Mouse (Mus musculus) hindbrain, embryonic 10.5 days (tissue): ENCODE measurements around the gene Sec13. TPM values are rescaled to one million over a fixed set of nuclear protein-coding genes. Genes with fewer than 3 reads are reported as not detected.

Experiments used
- DNase-seq: peaks from one replicate; pipeline ENCODE4 v3.0.0-alpha.2; 2017; ENCODE audit warnings: low spot score
- H3K27ac ChIP-seq: fragments of 300-500 bp; sonication (generic); 2 replicates; pipeline ENCODE4 v1.5.1; 2016; ENCODE audit warnings: mild to moderate bottlenecking, moderate library complexity
- H3K27me3 ChIP-seq: fragments of 300-500 bp; sonication (generic); 2 replicates; pipeline ENCODE4 v1.6.1; 2016; ENCODE audit warnings: mild to moderate bottlenecking; ENCODE audit not compliant: poor library complexity, insufficient read depth, severe bottlenecking
- H3K36me3 ChIP-seq: fragments of 300-500 bp; sonication (generic); 2 replicates; pipeline ENCODE4 v1.6.1; 2016; ENCODE audit warnings: mild to moderate bottlenecking, moderate library complexity
- H3K4me1 ChIP-seq: fragments of 300-500 bp; sonication (generic); replicated peaks from 2 replicates; pipeline ENCODE4 v1.6.1; 2016; ENCODE audit warnings: mild to moderate bottlenecking
- H3K4me3 ChIP-seq: fragments of 300-500 bp; sonication (generic); 2 replicates; pipeline ENCODE4 v1.5.1; 2016; ENCODE audit warnings: mild to moderate bottlenecking, moderate library complexity
- H3K9me3 ChIP-seq: fragments of 300-500 bp; sonication (generic); 2 replicates; pipeline ENCODE4 v1.6.1; 2016; ENCODE audit warnings: mild to moderate bottlenecking, moderate library complexity
- WGBS: fragments of 180-500 bp; shearing (Covaris S2); methylation state at CpG from one replicate; pipeline ENCODE4 v1.1.7; 2016; 5-methylcytosine and 5-hydroxymethylcytosine counted together
- polyA plus RNA-seq: library from polyadenylated mRNA; unstranded; fragments of >200 nt; fragmentation: Nextera tagmentation; extraction: Ambion mirVana; gene quantifications from 2 replicates; pipeline ENCODE4 v1.2.1, GENCODE M21; 2016

Sec13 gene
- polyA plus RNA-seq = 291 and 296 TPM in 2 replicates

DNA sequence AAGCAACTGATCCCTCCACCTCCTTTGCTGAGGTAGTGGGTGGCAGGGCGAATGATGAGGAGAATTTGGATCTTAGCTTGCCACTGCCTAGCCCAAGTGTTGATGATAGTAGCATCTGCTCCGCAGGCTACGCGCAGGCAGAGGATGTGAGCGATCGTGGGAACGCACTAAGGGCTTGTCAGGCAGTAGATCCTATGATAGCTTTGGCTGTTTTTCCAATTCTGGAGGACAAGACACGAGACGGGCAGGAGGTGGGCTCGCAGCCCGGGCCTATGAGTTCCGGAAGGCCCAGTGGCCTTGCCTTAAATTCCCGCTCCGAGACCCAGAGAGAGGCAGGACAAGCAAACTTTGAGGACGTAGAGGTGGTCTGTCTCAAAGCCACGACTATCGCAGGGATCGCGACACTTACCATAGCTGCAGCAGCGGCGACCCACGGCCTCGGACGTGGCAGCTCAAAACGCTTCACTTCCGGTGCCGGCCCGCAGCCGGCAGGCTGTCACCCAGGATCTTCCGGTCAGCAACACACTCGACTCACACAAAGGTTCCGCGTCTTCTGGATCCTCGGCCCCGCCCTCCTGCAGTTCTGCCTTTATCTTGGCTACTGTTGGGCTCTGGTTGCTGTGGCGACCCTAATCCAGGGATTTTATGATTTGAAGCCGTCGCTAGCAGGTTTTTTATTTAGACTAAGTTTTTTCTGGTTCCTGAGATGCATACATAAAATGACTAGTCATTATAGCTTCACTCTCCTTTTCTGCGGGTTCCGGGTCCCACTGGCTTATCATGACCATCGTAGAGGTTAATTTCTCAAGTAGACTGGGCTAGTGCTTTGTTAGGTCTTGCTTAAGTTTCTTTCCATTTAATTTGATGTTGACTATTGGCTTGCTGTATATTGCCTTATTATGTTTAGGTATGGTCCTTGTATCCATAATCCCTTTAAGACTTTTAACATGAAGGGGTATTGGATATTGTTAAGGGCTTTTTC is at the start of gene Sec13:
TSS of gene Sec13 (minus strand) at position 508 of the 982 bp plus-strand sequence.
- WGBS = 7% methylated on average over 41 of the region's 41 CpGs
- H3K36me3 ChIP-seq = peaks cover 33% of the 10 kb centered on the region
- peaks cover 16% of the 10 kb centered on the region for H3K4me1 ChIP-seq
- H3K27ac ChIP-seq = peak within 1 kb of the TSS; percentile 89
- H3K4me3 ChIP-seq = peak within 1 kb of the TSS; percentile 87
- H3K27me3 ChIP-seq = no peaks in the 10 kb centered on the region
- H3K9me3 ChIP-seq = no peaks in the 10 kb centered on the region
- DNase-seq = peak; percentile 89

DNA sequence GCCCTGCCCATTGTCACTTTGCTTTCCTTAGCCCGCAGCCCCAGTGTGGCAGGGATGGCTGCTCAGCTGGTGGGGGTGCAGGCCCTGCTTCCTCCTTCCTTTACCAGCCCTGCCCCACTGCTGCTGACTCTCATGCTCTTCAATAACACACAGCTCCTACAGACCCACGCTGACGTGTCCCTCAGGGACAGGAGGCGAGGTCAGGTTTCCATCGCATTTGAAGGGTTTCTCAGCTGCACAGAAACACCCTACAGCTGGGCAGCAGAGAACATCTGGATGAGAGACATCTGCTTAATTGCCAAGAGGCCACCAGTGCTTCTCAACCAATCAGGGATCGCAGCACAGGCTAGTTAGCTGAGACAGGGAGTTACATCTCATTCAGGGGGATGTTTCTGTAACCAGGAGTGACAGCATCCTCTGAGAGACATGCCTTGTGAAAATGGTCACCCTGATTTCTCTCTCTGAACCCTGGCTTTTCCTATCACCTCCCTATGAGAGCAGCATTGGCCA is 47.0 kb upstream of the Sec13 start:
- H3K27me3 ChIP-seq = no peaks in the 10 kb centered on the region
- DNase-seq = peak; percentile 7
- H3K4me3 ChIP-seq = no peak overlapping the region
- no peaks in the 10 kb centered on the region for H3K36me3 ChIP-seq
- peaks cover 17% of the 10 kb centered on the region for H3K4me1 ChIP-seq
- WGBS = 56% methylated on average over 6 of the region's 6 CpGs
- no peaks in the 10 kb centered on the region for H3K9me3 ChIP-seq
- no peak overlapping the region for H3K27ac ChIP-seq

- no peaks in the 10 kb centered on the region for H3K9me3 ChIP-seq
- DNase-seq = no peak
- H3K4me3 ChIP-seq = no peak overlapping the region
- 80% methylated on average over 7 of the region's 7 CpGs for whole genome bisulfite sequencing
- H3K27ac ChIP-seq = no peak overlapping the region
- no peaks in the 10 kb centered on the region for H3K36me3 ChIP-seq
- peaks cover 17% of the 10 kb centered on the region for H3K4me1 ChIP-seq
- H3K27me3 ChIP-seq = no peaks in the 10 kb centered on the region
Observed at GRCm38 (mm10) chr6:113785658-113786057, 45.1 kb upstream of the Sec13 start.

DNA sequence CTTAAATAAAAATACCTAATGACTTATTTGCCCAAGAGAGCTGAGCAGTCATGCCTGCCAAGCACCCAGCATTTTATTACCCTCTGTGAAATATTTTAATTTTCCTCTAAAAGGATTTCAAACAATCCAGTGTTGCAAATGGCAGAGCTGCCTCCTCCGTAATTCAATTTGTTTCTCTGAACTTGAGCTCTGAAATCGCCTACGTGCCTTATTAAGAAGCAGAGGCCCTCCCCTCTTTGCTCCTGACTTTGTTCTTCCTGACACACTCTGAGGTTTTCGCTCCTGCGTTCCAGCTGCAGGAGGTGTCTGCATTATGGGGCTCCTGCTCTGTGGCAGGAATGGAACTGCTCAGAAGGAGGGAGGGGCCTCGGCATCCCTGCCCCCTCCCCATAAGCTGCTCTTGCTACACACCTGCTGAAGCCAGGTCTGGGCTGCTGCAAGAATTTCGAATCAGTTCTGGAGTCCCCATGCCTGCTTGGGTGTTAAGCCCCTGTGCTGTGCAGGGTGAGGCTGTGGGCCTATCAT is 37.7 kb upstream of the Sec13 start:
- H3K36me3 ChIP-seq = no peaks in the 10 kb centered on the region
- H3K27ac ChIP-seq = no peak overlapping the region
- H3K9me3 ChIP-seq = no peaks in the 10 kb centered on the region
- H3K27me3 ChIP-seq = no peaks in the 10 kb centered on the region
- WGBS = 75% methylated on average over 7 of the region's 7 CpGs
- H3K4me3 ChIP-seq = no peak overlapping the region
- DNase-seq = no peak
- H3K4me1 ChIP-seq = no peaks in the 10 kb centered on the region

- Histone ChIP-seq H3K36me3 (no peaks in the 10 kb centered on the region), H3K9me3 (no peaks in the 10 kb centered on the region), H3K4me3 (no peak overlapping the region), H3K4me1 (no peaks in the 10 kb centered on the region), H3K27ac (no peak overlapping the region), H3K27me3 (no peaks in the 10 kb centered on the region; the same call in 1 of the 2 replicates)
- no peak for DNase-seq
- WGBS = 73% methylated on average over 11 of the region's 11 CpGs
Observed at GRCm38 (mm10) chr6:113768804-113769203, 28.3 kb upstream of the Sec13 start.

GRCm38 (mm10) chr6:113761644-113762043 is 21.1 kb upstream of the Sec13 start:
- H3K36me3 ChIP-seq = no peaks in the 10 kb centered on the region
- WGBS = 22% methylated on average over 7 of the region's 7 CpGs
- H3K4me3 ChIP-seq = no peak overlapping the region
- H3K9me3 ChIP-seq = no peaks in the 10 kb centered on the region
- H3K4me1 ChIP-seq = no peaks in the 10 kb centered on the region
- no peak overlapping the region for H3K27ac ChIP-seq
- no peaks in the 10 kb centered on the region for H3K27me3 ChIP-seq
- DNase-seq = peak; percentile 65

DNA sequence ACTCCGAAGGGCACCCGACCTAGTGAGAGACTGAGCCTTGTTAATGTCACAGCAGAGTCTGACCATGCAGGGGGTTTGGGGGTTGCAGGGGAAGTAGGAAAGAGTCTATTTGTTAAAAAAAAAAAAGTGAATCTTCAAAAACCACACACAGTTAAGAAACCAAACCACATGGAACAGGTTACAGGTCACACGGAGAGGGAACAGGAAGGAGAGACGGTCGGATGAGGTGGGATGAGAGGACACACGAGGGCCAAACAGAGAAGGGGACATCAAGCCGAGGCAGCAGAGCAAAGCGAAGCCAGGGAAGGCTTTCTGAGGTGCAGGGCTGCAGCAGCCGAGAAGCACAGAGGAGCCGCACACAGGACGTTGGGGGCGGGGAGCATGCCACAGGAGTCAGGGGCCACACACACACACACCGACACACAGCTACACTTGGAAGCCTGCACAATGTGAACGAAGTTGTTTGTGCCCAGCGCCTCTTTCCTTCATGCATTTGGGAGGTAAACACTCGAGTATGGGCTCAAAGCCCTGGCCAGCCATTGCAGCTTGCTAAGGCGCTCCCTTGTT is 8.7 kb upstream of the Sec13 start:
- Histone ChIP-seq H3K9me3 (no peaks in the 10 kb centered on the region), H3K27me3 (peaks cover 28% of the 10 kb centered on the region), H3K4me3 (no peak overlapping the region), H3K36me3 (no peaks in the 10 kb centered on the region), H3K27ac (no peak overlapping the region), H3K4me1 (peaks cover 19% of the 10 kb centered on the region)
- DNase-seq = no peak
- WGBS = 57% methylated on average over 17 of the region's 17 CpGs

- H3K27ac ChIP-seq = no peak overlapping the region; the same call in 1 of the 2 replicates
- H3K9me3 ChIP-seq = no peaks in the 10 kb centered on the region
- H3K4me3 ChIP-seq = peak overlapping the region; percentile 30
- no peaks in the 10 kb centered on the region for H3K36me3 ChIP-seq
- DNase-seq = peak; percentile 20
- H3K4me1 ChIP-seq = peaks cover 19% of the 10 kb centered on the region
- 28% methylated on average over 26 of the region's 26 CpGs for WGBS
- H3K27me3 ChIP-seq = peaks cover 28% of the 10 kb centered on the region
Observed at GRCm38 (mm10) chr6:113748351-113748750, 7.8 kb upstream of the Sec13 start.

- no peak overlapping the region for H3K4me3 ChIP-seq
- peaks cover 19% of the 10 kb centered on the region for H3K4me1 ChIP-seq
- 88% methylated on average over 14 of the region's 14 CpGs for WGBS
- no peak overlapping the region for H3K27ac ChIP-seq
- no peaks in the 10 kb centered on the region for H3K9me3 ChIP-seq
- peaks cover 28% of the 10 kb centered on the region for H3K27me3 ChIP-seq
- DNase-seq = no peak
- no peaks in the 10 kb centered on the region for H3K36me3 ChIP-seq
Observed at GRCm38 (mm10) chr6:113747284-113747683, 6.7 kb upstream of the Sec13 start.

DNA sequence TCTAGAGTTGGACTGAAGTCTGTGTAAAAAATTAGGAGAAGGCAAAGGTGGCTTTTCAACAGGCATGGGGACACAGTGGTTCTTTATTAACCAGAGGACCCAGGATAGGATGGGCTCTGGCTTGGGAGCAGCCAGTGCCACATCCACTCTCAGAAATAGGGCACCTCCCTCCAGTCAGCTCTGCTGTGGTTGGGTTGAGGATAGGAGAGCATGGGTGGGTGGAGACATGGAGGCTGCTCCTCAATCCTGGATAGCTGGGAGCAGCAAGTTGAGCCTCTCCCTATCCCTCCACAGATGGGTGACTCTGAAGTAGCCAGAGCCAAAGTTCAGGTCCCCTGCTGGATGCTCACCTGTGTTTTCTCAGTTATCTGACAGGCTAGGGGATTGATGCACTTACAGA is 4.6 kb upstream of the Sec13 start:
- H3K27me3 ChIP-seq = peaks cover 28% of the 10 kb centered on the region
- no peak for DNase-seq
- H3K4me3 ChIP-seq = no peak overlapping the region
- no peaks in the 10 kb centered on the region for H3K36me3 ChIP-seq
- peaks cover 21% of the 10 kb centered on the region for H3K4me1 ChIP-seq
- H3K9me3 ChIP-seq = no peaks in the 10 kb centered on the region
- no peak overlapping the region for H3K27ac ChIP-seq

DNA sequence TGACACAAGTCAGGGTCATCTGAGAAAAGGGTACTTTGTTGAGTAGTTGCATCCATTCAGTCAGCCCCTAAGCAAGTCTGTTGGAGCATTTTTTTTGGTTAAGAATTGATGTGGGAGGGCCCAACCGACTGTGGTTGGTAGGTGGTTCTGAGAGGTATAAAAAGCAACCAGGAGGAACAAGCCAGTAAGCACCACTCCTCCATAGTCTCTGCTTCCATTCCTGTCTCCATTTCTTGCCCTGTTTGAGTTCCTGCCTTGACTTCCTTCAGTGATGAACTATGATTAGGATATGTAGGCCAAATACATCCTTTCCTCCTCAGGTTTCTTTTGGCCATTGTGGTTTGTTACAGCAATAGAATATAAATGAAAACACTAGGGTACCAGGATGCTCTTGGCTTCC is 2.6 kb upstream of the Sec13 start:
- H3K9me3 ChIP-seq = no peaks in the 10 kb centered on the region
- peaks cover 12% of the 10 kb centered on the region for H3K27me3 ChIP-seq
- 51% methylated on average over 1 of the region's 1 CpGs for WGBS
- H3K36me3 ChIP-seq = peaks cover 8% of the 10 kb centered on the region
- DNase-seq = no peak
- peaks cover 16% of the 10 kb centered on the region for H3K4me1 ChIP-seq
- H3K4me3 ChIP-seq = no peak overlapping the region
- H3K27ac ChIP-seq = no peak overlapping the region

- Histone ChIP-seq H3K36me3 (peaks cover 16% of the 10 kb centered on the region), H3K9me3 (no peaks in the 10 kb centered on the region), H3K4me1 (peaks cover 16% of the 10 kb centered on the region), H3K27me3 (peaks cover 8% of the 10 kb centered on the region; the same call in 1 of the 2 replicates), H3K27ac (no peak overlapping the region), H3K4me3 (no peak overlapping the region)
- DNase-seq = no peak
- 85% methylated on average over 1 of the region's 1 CpGs for WGBS
Observed at GRCm38 (mm10) chr6:113742321-113742720, 1.8 kb upstream of the Sec13 start.

GRCm38 (mm10) chr6:113741425-113741824 is 882 bp upstream of the Sec13 start:
- H3K27me3 ChIP-seq = 0 out of 2 replicates have a peak, but pooled peaks cover 8% of the 10 kb centered on the region

More at GRCm38 (mm10) chr6:113741425-113741824, 882 bp upstream of the Sec13 start:
- Histone ChIP-seq H3K27ac (no peak overlapping the region), H3K9me3 (no peaks in the 10 kb centered on the region), H3K4me3 (no peak overlapping the region), H3K36me3 (peaks cover 24% of the 10 kb centered on the region), H3K4me1 (peaks cover 16% of the 10 kb centered on the region)
- WGBS = 79% methylated on average over 2 of the region's 2 CpGs
- DNase-seq = no peak
